Mouse (Mus musculus) gastrocnemius, adult 18-20 months (tissue): Measurements from ENCODE around the gene Ngfr. TPM values are rescaled to one million over a fixed set of nuclear protein-coding genes. Genes with fewer than 3 reads are reported as not detected.

ENCODE experiments used
- DNase-seq: peaks from one replicate; pipeline ENCODE4 v3.0.0; 2021; ENCODE audit warnings: low spot score
- total RNA-seq, 2 experiments: library from RNA; stranded (reverse); gene quantifications; 2 replicates each; pipeline ENCODE4 v1.2.3; 2021

The Ngfr gene
- total RNA-seq, 2 experiments from 2014 or later: 0.34 to 0.38 TPM

DNA sequence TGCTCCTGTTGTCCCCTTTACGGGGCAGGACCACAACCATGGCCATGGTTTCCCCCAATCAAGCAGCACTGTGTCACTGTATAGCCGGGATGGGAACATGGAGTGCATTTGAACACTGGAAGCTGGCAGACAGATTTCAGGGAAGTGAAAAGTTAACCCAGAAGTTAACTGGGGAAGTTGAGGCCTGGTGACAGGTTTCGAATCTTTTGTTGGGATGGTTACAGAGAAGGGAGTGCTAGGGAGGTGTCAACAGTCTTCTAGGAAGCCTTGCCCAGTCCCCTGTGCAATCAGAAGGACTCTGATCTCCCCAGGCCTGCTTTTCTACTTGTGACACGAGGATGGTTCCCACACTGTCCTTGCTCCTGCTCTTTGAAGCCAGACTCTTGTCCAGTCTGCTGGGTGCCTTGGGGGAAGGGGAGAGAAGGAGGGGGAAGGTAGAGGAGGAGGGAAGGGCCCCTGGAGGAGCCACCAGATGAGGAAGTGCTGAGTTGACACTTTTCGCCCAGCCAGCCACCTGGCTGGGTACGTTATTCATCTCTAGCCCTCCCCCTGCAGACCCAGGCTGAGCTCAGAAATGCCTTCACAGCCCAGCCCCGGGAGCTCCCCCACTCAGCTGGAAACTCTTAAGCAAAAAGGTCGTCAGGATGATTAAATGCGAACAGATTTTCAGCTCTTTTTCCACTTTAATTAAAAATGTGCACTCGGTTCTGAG lies 8.1 kb upstream of the Ngfr start:
- DNase-seq: no peak

DNA sequence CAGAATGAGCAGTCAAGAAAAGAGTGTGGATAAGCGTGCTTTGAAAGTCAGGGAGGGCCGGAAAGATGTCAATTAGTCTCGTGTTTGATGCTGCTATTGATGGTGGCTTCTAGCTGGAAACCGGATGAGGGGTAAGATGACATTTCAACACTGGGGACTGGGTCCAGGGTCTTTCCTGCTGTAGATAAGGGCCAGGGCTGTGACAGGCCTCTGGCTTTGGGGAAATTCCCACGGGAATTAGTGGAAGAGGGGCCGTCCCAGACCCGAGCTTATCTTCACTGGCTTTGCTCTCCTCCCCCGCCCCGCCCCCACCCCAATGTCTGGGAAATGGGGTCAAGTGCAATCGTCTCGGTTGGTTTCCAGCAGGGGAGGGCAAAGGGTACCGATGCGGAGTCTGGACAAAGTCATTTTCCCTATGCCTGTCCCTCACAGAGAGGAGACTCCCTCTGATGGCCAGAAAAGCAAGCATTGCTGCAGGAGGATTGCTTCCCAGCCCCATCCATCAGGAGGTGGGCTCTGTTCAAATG lies 7.2 kb upstream of the Ngfr start:
- no peak for DNase-seq

- DNase-seq: no peak
Measured at GRCm38 (mm10) chr11:95593501-95593900, 6.0 kb upstream of the Ngfr start.

DNA sequence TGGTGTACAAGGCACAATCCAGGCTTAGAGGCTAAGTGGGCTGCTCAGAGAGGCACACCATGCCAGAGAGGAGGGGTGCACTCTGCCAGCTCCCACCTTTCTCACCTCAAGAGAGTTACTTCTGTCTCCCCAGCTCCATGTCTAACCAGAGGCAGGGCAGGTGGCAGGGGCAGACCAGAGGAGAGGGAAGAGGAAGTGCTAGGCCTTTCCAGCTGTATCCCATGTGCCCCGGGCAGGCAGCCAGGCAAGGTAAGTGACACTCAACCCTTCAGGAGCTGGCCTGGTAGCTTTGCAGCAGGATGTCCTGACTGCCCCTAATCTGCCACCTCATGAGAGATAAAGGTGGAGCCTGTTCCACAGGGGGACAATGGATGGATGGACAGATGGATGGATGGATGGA lies 5.2 kb upstream of the Ngfr start:
- DNase-seq: no peak

DNA sequence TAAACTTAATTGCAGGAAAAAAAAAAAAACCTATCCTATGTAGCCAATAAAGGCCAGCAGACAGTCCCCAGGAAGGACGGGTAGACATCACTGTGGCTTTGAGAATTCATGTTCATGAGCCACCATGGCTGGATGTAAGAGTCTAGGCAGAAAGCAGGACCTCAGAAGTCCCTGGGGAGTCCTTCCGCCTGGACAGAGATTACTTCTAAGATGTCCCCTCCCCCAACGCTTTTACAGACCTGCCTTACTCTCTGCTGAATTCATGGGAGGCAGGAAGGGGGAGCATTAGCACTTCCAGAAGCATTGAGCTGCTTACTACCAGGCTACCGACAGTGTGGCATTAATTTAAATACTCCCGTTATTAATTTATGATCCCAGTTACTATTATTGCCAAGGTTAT lies 1.7 kb upstream of the Ngfr start:
- DNase-seq: no peak

- DNase-seq: no peak
Measured at GRCm38 (mm10) chr11:95586751-95587422, 648 bp downstream of the Ngfr start.

DNA sequence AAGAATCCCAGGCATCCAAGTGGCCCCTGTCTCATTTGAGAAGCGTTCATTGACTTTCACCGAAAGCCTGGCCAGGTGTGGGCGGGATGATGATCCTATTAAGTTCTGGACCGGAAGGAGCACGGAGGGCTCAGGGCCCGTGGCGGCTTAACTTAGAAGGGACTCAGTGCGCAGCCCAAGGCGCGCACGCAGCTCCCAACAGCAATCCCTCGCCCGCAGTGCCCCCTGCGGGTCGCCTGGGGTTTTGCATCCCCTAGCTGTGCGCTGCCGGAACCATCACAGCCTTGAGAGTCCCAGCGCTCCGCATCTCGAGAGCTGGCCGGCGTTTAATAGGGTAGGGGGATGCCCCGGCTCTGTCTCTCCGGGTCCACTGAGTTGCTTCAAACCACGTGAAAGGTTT lies 1.4 kb downstream of the Ngfr start:
- DNase-seq: peak; percentile 83

DNA sequence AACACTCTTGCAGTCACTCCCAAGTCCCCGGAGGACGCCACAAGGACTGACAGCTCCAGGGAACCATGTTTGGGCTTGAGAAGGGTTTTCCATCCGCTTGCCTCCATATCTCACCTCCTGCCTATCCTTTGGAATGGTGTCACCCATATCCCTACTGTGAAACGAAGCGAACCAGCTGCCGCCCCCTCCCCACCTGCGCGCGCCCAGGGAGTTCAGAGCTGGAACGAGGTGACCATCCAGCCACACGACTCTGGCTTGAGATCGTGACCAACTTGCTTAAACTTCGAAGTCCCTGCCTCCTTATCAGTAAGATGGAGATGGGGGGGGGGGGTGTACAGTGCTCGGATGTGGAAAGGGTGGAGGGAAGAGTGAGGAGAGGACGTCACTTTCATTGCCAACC lies 1.9 kb downstream of the Ngfr start:
- no peak for DNase-seq

DNA sequence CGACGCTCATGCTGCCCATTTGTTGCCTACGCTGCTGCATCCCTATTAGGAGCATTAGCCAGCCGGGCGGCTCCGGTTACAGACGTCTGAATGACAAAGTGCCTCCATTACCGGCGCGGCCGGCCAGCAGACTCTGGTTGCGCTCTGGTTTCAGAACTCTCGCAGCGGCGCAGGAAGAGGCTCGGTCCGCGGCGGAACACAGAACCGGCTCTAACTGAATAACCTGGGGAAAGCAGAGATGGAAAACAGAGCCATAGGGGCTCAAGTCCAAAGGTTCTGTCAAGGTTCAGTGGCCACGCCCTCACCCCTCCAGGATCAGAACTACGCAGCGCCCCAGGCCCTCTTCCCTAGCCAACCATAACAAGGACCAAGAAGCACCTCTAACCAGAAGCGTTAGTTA lies 2.3 kb downstream of the Ngfr start:
- DNase-seq: no peak

GRCm38 (mm10) chr11:95584651-95585050 lies 2.9 kb downstream of the Ngfr start:
- DNase-seq: no peak

DNA sequence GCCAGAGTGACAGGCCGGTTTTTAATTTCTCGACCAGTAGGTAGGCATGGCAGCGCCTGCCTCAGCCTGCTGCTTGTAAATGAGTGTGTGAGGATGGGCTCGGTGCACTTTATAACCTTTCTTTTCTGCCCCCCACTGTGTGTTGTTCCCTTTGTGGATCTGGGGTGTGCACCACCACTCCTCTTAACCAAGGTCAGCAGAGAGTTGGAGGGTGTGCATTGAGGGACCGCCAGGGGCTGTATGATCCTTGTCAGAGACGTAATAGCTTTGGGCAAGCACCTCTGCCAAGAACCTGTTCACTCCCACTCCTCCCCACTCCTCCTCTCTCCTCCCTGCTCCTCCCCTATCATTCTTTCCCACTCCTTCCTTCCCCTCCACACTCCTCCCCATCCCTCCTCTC lies 4.1 kb downstream of the Ngfr start:
- no peak for DNase-seq

DNA sequence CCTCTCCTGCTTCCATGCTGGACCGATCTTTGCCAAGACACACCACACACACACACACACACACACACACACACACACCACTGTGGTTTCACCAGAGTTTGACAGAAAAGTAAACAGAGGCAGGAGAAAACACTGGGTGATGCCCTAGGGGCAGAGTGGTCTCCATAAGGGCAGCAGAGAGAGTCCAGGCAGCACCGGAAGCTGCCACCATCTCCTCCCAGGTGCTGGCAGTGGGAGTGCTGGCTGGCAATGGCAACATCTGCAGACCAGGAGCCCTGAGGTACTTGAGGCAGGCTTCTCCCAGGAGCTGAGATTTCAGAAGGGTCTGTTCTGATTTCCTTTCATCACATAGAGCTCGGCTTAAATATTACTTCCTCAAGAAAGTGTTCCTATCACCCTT lies 5.3 kb downstream of the Ngfr start:
- no peak for DNase-seq

- no peak for DNase-seq
Measured at GRCm38 (mm10) chr11:95579455-95579854, 8.1 kb downstream of the Ngfr start.

GRCm38 (mm10) chr11:95577776-95578446 lies 9.6 kb downstream of the Ngfr start:
- DNase-seq: no peak

DNA sequence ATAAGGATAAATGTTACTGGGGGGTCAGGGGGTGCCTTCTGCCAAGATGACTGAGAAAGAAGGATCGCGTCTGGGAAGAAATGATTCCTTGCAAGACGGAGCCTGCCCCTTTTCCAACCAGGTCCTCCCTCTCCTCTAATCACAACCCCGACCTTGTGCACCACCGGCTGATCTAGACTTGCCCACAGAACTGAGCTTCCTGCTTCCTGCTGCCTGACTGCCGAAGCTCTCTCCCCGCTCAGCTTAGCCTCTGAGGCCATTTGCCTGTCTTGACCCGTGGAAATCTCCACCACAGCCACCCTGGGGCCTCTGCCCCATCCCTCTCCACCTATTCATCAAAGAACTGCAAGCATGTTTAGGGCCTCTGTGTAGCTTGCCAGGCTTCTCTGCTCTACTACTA lies 11.2 kb downstream of the Ngfr start:
- no peak for DNase-seq

- DNase-seq: no peak
Measured at GRCm38 (mm10) chr11:95575791-95576190, 11.7 kb downstream of the Ngfr start.

DNA sequence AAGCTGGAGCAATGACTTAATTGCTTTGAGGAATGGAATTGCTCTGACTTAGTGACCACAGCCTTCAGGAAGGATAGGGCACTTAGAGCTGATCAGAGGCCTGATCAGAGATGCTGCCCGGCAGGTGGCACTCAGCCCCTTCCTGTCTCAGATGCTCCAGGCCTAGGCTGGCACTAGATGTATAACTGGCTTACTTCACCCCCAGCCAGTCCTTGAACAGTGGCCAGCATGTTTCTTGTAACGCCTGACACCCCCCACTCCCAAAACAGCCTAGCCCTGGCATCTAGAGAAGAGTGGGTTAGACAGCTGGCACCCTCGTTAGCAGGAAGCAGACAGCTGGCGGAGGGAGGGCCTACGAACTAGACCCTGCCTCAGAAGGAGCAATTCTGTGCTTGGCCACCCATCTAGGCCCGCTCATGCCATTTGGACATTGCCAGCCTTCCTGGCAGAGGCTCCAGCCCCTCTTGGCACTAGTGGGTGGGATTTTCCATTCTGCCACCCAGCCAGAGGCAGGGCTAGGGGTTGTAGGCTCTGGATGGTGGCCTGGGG lies 12.7 kb downstream of the Ngfr start:
- DNase-seq: no peak

- no peak for DNase-seq
Measured at GRCm38 (mm10) chr11:95572227-95572626, 15.3 kb downstream of the Ngfr start.

GRCm38 (mm10) chr11:95571755-95572154 lies 15.8 kb downstream of the Ngfr start:
- DNase-seq: no peak

GRCm38 (mm10) chr11:95570827-95571619 lies 16.5 kb downstream of the Ngfr start:
- no peak for DNase-seq

DNA sequence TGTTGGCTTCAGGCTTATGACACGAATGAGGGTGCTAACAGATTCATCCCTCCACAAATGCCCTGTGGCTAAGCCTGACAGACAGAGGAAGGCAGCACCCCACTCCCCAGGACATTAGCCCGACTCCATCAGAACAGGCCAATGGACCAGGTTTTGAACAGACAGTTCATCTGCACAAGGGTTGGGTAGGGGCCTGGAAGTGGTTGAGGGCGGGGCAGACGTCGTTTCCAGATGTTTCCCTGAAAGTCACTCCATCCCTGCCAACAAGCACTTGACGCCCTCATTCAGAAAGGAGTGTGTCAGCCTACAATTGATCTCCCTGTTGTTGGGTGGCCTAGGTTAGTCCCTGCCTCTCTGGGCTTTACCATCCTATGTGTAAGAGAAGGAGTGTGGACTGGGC lies 17.6 kb downstream of the Ngfr start:
- no peak for DNase-seq
